Mouse (Mus musculus) frontal cortex, postnatal 10 days (tissue): ENCODE measurements at regions not wholly inside any gene's neighbourhood (a gene's known extent, or its start where the extent isn't known, plus 50 kb on each side); places are given as distances from the start of the nearest gene placed in this dataset.
"Not testable (repeated sequence)": the region's sequence is repeated elsewhere in the genome, so short reads cannot be mapped to it uniquely, and the experiment has no call there.

Source experiments
- DNase-seq, 2 experiments: peaks; one replicate each; pipeline ENCODE4 v3.0.0; 2022; ENCODE audit warnings: low spot score in 2 of 2, mixed read lengths in 1 of 2

GRCm38 (mm10) chr14:18511094-18511493 lies 179.4 kb upstream of the Ube2e1 start:
- DNase-seq = peak in 1 of 2 experiments; percentile 2

DNA sequence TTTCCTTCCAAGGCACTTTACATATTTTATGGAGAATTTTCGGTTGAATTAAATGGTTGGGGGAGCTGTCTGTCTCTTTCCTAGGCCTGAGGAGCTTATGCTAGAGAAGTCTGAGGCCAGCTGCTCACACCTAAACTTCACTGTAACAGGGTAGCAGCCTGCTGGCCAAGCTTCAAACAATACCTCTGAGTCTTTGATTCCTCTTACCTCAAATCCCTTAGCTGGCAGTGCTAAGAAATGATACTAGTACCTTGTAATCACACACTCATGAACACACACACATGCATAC lies 176.6 kb upstream of the Ube2e1 start:
- peak in 1 of 2 experiments; percentile 3 for DNase-seq

DNA sequence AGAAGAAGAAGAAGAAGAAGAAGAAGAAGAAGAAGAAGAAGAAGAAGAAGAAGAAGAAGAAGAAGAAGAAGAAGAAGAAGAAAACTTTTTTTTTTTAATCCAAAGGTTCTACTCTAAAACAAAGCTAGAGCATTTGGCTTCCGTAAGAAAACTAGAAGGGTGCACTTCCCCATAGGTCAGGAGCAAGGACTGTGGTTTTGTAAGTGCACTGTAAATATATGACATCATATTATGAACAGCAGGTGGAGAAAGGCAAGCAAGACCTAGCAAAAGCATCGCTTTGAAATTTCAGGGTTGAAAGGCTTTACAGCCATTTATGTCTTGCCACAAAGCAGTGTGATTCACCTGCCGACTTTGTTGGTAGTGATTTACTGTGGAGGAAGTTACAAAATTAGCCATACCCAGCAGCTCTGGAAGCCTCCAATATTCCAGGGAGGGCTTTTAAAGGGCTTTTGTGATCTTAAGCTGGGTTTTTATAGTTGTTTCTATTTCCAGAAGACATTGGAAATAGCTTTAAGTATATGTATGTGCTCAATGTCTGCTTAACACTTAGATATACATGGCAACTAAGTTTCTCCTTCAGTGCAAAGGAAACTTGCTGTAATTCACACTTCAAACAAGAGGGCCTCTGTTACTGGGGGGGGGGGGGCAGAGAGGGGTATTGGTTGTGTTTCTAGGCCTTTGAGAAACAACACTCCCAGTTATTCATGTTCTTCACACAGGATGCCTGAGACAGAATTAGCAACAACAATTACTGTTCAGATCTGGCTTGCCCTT lies 176.1 kb upstream of the Ube2e1 start:
- peak in 1 of 2 experiments; percentile 2 for DNase-seq

DNA sequence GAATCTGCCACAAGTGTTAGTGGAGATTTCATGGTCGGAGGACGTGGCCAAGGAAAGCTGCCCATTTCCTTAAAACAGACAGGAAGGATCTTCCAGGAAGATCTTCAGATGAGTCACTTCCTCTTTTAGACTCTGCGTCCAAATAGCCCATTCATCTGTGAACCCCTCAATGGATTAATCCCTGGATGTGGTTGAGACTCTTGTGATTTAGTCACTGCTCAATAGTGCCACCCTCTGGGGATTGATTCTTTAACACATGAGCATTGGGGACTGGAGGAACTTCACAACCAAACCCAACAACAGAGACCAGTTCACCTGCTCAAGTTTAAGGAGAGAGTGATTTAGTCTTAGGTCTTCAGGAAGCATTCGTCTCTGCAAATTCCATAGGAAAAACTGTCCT lies 174.5 kb upstream of the Ube2e1 start:
- peak in 1 of 2 experiments; percentile 17 for DNase-seq

- no peak for DNase-seq
These were observed 168.7 kb upstream of the Ube2e1 start for GRCm38 (mm10) chr14:18500249-18500832.

DNA sequence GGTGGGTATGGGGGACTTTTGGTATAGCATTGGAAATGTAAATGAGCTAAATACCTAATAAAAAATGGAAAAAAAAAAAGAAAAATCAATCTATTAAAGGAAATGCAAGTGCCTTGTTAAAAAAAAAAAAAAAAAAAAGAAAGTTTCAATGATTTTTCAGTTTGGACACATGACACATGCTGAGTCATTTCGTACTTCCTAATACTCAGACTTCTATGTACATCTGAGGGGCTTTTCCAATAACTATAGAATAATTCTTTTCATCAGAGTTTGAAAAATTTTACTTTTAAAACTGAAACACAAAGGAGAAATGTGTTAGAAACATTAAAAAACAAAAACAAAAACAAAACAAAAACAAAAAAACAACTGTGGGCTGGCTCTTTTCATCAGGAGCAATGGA lies 162.4 kb upstream of the Ube2e1 start:
- no peak for DNase-seq

DNA sequence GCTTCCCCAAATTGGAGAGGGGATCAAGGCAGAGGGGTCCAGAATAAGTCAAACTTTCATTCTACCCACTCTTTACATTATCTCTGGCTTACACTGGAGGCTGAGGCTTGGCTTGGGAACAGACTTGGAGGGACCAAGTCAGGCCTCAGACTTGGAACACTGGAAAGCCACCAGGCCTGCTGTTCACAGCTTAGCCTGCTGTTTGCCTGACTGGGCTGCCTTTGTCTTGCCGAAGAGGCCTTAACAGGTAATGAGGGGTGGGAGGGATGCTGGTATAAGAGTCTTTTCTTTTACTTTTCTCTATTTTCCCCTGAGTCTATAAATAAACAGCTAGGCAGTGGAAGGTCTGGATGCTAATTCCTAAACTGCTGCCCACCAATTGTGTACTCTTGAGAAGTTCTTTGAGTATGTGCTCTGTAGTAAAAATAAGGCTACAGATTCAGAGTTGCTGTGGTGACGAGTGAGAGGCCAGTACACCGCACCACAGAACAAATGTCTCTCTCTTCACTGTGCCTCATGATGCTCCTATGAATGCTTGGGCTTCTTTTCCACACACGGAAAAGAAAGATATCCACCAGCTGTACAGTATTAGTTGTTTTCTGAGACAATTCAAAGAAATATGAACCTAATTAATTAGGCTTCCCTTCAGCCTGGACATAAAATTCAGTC lies 154.6 kb upstream of the Ube2e1 start:
- no peak for DNase-seq

- no peak for DNase-seq
These were observed 153.9 kb upstream of the Ube2e1 start for GRCm38 (mm10) chr14:18485526-18485925.

GRCm38 (mm10) chr14:18476795-18477320 lies 145.2 kb upstream of the Ube2e1 start:
- no peak for DNase-seq

GRCm38 (mm10) chr14:18468611-18469010 lies 137.0 kb upstream of the Ube2e1 start:
- DNase-seq = no peak

GRCm38 (mm10) chr14:18466864-18467263 lies 135.2 kb upstream of the Ube2e1 start:
- not testable (repeated sequence) for DNase-seq

GRCm38 (mm10) chr14:18464199-18464598 lies 132.5 kb upstream of the Ube2e1 start:
- not testable (repeated sequence) for DNase-seq

DNA sequence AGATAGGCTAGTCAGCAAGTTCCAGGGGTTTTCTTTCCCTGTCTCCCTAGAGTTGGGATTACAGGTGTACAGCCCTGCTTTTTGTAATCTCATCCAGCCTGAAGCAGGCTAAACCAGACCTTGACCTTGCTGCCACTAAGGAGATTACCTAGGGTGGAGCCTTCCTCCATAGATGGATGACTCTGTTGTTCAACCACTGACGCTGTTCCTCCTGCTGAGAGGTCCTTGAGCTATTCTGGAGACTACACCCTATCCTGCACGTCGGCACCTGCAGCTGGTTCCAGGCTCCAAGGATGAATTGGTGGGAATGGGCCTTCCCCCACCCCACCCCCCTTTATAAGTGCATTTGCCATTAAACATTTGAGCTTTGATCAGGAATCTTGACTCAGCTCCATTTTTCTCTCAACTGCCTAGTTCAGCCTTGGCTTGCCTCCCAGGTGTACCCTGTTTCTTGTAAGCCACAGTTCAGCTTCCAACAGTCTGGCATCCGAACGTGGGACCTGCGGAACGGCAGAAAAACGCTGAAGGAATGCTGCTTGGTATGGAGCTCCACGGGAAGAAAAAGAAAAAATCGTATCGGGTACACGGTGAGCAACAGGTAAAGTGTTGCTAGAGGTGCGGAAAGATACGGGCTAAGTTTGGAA lies 131.7 kb upstream of the Ube2e1 start:
- no peak for DNase-seq

DNA sequence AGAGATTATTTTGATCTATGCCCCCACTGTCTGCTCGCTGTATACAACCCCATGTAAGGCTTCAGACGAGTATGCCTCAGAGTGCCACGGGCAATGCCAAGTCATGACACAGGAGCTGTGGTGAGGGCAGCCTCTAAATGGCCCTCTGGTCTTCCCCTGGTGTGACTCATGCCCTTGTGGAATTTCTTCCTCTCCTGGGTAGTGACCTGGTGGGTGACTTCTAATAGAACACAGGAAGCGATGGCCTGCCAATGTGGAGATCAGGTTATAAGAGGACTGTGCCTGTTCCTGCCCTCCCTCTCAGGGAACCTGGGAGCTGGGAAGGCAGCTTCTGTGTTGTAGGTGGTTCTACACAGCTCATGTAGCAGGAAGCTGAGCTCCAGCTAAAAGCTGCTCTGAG lies 130.7 kb upstream of the Ube2e1 start:
- DNase-seq = no peak

DNA sequence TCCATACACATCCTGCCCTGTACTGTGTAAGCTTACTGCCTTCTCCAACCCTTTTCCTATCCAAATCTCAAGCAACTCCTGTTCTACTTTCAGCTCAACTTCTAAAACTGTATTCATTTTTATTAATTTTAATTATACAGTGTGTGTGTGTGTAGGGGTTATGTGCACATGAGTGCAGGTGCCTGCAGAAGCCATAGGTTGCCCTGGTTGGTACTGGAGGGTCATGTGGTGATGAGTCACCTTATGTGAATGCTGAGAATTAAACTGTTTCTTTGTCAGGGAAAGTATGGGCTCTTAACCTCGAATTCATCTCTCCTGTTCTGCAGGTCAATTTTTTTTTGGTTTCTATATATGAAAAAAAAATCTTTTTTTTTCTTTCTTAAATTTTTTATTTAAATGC lies 117.0 kb upstream of the Ube2e1 start:
- no peak for DNase-seq

DNA sequence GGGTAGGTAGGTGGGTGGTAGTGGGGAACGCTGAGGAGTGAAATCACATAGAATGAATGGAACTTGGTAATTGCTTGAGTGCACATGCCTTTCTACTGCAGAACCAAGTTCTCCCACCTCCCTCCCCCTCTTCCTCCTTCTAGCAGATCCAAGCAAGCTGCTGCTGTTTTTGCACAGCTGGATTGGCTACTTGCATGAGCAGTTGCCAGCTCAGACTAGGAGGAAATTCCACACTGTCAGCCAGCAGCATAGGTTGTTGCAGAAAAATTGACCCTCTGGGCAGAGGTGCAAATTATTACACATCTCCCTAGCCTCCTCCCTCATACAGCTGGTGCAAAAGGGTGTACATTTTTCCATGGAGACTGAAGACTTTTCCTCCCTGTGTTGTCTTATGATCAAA lies 112.8 kb upstream of the Ube2e1 start:
- DNase-seq = no peak

GRCm38 (mm10) chr14:18428968-18429367 lies 97.3 kb upstream of the Ube2e1 start:
- not testable (repeated sequence) for DNase-seq

DNA sequence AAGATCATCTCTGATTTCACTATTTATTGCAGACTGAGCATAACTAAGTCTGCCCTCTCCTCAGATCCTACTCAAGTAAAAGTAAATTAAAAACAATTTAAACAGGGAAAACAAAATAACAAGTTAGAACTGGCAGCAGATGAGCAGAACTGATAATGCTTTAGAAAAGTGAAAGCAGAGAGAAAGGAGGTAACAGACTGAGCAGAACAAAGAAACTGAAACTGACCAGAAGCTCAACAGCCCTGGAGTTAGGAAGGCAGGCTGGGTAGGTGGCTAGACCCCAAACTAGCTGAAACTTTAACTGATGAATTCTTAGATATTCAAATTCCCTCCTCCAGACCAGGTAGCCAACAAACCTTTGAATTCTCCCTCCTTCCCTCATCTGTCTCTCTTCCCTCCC lies 94.2 kb upstream of the Ube2e1 start:
- DNase-seq = no peak

DNA sequence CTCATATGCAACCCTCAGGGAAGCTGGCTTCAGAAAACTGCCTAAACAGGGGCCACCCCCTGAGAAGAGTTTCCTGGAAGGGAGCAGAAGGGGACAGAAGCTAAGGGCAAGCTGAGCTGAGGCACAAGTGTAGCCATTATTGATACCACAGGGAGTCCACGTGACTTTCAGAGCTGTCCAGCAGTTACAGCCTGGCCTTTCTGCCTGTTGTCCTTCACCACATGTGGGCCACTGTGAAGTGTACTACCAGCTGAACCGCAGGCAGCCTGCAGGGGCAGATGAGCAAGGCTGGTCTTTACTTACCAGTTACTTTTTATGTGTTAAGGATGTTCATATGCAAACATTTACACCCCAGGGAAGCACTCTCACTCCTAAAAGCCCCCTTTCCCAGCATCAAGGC lies 85.2 kb upstream of the Ube2e1 start:
- DNase-seq = no peak

DNA sequence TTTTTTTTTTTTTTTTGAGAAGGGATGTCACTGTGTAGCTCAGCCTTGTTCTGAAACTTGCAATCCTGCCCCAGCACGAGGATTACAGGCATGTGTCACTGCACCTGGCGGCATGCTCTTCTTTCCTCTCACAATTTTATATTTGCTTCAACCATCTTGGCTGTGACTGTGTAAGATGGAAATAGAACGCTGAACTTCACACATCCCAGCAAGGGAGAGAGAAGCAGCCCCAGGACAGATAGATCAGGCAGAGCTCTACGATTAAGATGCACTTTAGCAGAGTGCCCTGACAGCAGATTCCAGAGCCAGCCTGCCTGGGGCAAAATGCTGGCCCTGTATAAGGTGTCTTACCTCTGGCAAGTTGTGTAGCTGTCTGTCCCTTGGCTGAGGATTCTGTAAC lies 84.7 kb upstream of the Ube2e1 start:
- DNase-seq = no peak

- DNase-seq = no peak
These were observed 67.3 kb upstream of the Ube2e1 start for GRCm38 (mm10) chr14:18398953-18399352.

GRCm38 (mm10) chr14:18396206-18396764 lies 64.6 kb upstream of the Ube2e1 start:
- DNase-seq = no peak
